Mouse (Mus musculus): ENCODE results near the gene Sapcd1.

Sapcd1 gene

DNA sequence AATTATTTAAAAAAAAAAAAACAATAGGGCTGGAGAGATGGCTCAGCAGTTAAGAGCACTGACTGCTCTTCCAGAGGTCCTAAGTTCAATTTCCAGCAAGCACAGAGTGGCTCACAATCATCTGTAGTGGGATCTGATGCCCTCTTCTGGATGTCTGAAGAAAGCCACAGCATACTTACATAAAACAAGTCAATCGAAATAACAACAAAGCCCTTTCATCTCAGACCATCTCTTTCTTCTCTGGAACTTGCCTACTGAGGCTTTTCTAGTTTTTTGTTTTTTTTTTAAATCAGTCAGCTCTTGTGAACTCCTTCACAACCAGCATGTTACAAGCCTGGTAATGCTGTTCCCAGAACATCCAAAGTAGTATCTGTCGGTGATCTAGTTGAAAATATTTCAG, 47.2 kb downstream of the Sapcd1 start:
- no peak for DNase-seq (ENCODE audit: low read depth, low spot score)

GRCm38 (mm10) chr17:34979631-34980030, 48.2 kb downstream of the Sapcd1 start:
- DNase-seq (ENCODE audit: low read depth, low spot score) = no peak

DNA sequence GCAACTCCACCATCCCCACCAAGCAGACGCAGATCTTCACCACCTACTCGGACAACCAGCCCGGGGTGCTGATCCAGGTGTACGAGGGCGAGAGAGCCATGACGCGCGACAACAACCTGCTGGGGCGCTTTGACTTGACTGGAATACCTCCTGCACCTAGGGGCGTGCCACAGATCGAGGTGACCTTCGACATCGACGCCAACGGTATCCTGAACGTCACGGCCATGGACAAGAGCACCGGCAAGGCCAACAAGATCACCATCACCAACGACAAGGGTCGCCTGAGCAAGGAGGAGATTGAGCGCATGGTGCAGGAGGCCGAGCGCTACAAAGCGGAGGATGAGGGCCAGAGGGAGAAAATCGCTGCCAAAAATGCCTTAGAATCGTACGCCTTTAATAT, 49.6 kb downstream of the Sapcd1 start:
- no peak for DNase-seq (ENCODE audit: low read depth, low spot score)

GRCm38 (mm10) chr17:34977000-34977399, 50.8 kb downstream of the Sapcd1 start:
- no peak for DNase-seq (ENCODE audit: low read depth, low spot score)
